Mouse (Mus musculus) left cerebral cortex, adult 8-10 months (tissue): ENCODE measurements around the gene Olfr1377. TPM values are rescaled to one million over a fixed set of nuclear protein-coding genes. Genes with fewer than 3 reads are reported as not detected.

Experiments used
- total RNA-seq, 4 experiments: library from RNA; stranded (reverse); gene quantifications; 2 replicates each; pipeline ENCODE4 v1.2.4; 2022

Gene Olfr1377
- total RNA-seq, 4 experiments from 2014 or later = not detected

Other genes with a start within 250 kb of the Olfr1377 start
- 10 to 100 TPM; 40.4 to 57.6 (median 45.3) TPM for gene Zfp354c, start 154.2 kb upstream of the Olfr1377 start, total RNA-seq
- gene Zfp879, start 140.4 kb upstream of the Olfr1377 start, total RNA-seq = 1 to 10 TPM; 3.0 to 3.5 (median 3.2) TPM
- not detected for gene Grm6, start 131.3 kb upstream of the Olfr1377 start, total RNA-seq
- 1 to 10 TPM; 5.2 to 8.0 (median 5.9) TPM for gene Zfp454, start 94.3 kb upstream of the Olfr1377 start, total RNA-seq
- 10 to 100 TPM; 24.2 to 28.2 (median 25.6) TPM for gene Zfp2, start 65.8 kb upstream of the Olfr1377 start, total RNA-seq
- 1 to 10 TPM; 6.1 to 7.0 (median 6.4) TPM for gene Zfp354b, start 50.3 kb upstream of the Olfr1377 start, total RNA-seq
- gene 4933414I15Rik, start 38.2 kb upstream of the Olfr1377 start, total RNA-seq = not detected
- not detected for gene Prop1, start 28.2 kb upstream of the Olfr1377 start, total RNA-seq
- gene Olfr1378, start 15.4 kb upstream of the Olfr1377 start, total RNA-seq = not detected
- not detected for gene Olfr51, start 21.6 kb downstream of the Olfr1377 start, total RNA-seq
- not detected for gene Olfr54, start 32.3 kb downstream of the Olfr1377 start, total RNA-seq
- gene Olfr1375, start 66.1 kb downstream of the Olfr1377 start, total RNA-seq = not detected
- gene Zfp354a, start 77.3 kb downstream of the Olfr1377 start, total RNA-seq = 1 to 10 TPM; 9.1 to 9.7 (median 9.2) TPM
- gene Gm12569, start 238.5 kb downstream of the Olfr1377 start, total RNA-seq = not detected